16 mouse cellular contexts compared by ENCODE assay signal in genomic region chr5:106447951-106448797, GRCm38 (mm10). TPM values are rescaled to one million over a fixed set of nuclear protein-coding genes. Genes with fewer than 3 reads are reported as not detected.
DNase-seq lines count a peak whose midpoint lies in the region; ATAC-seq and TF ChIP-seq lines count a peak whose summit lies in the region.
"Had no signal": no experiment of that assay in that cellular context is flagged by ENCODE, and none has a peak within 500 bp of the region (broad histone marks: within the 10 kb centered on the region; RNA-seq: fewer than 3 reads in every experiment).

No protein-coding gene starts in this region.

- no peaks in the 10 kb centered on the region for H3K36me3 ChIP-seq in testis, adult 2 months (ENCODE audit: control insufficient read depth, insufficient read depth, low read length)
- H3K36me3 ChIP-seq in embryonic facial prominence, embryonic 10.5 days (replicated peaks): no peaks in the 10 kb centered on the region
- H3K36me3 ChIP-seq in midbrain, embryonic 11.5 days (ENCODE audit: control insufficient read depth, insufficient read depth, low read length): no peaks in the 10 kb centered on the region
- no peaks in the 10 kb centered on the region for H3K36me3 ChIP-seq in stomach, postnatal 0 days (ENCODE audit: control insufficient read depth, insufficient read depth, low read length)
- H3K36me3 ChIP-seq: limb, embryonic 12.5 days had no signal

- peak overlapping the region; percentile 22 for H3K4me2 ChIP-seq in midbrain, embryonic 11.5 days
- H3K4me2 ChIP-seq in stomach, postnatal 0 days (replicated peaks; ENCODE audit: low read depth): no peak overlapping the region
- H3K4me2 ChIP-seq: limb, embryonic 12.5 days had no signal

- no peaks in the 10 kb centered on the region for H3K9me3 ChIP-seq in embryonic facial prominence, embryonic 10.5 days
- no peaks in the 10 kb centered on the region for H3K9me3 ChIP-seq in midbrain, embryonic 11.5 days (ENCODE audit: control insufficient read depth, low read length)
- no peaks in the 10 kb centered on the region for H3K9me3 ChIP-seq in stomach, postnatal 0 days (ENCODE audit: control insufficient read depth, low read length)
- H3K9me3 ChIP-seq: limb, embryonic 12.5 days had no signal

- no peak for TF ChIP-seq CTCF in testis, adult 2 months (IDR thresholded peaks at IDR 0.05; ENCODE audit: control insufficient read depth, insufficient read depth, insufficient replicate concordance, low read depth, low read length)
- TF ChIP-seq CTCF in stomach, postnatal 0 days (IDR thresholded peaks at IDR 0.05; ENCODE audit: low read depth): no peak

- TF ChIP-seq EP300 in stomach, postnatal 0 days (optimal IDR thresholded peaks at IDR 0.05): no peak

- no peak for DNase-seq in testis, postnatal 14 days (ENCODE audit: low spot score)
- peak; percentile 44 for DNase-seq in embryonic facial prominence, embryonic 10.5 days (ENCODE audit: low spot score)
- peak; percentile 95 for DNase-seq in midbrain, embryonic 11.5 days (ENCODE audit: low spot score, missing footprints)
- peak; percentile 16 for DNase-seq in stomach, postnatal 0 days (ENCODE audit: low spot score)
- DNase-seq in left cerebral cortex, adult 11 months (ENCODE audit: low spot score): no peak
- DNase-seq in kidney, adult 11 months: no peak
- DNase-seq: heart, postnatal 10 days; thymus, postnatal 36 days had no signal

- no peak for ATAC-seq in midbrain, embryonic 11.5 days (ENCODE audit: low FRiP score)
- ATAC-seq in stomach, postnatal 0 days (ENCODE audit: low FRiP score, low TSS enrichment): no peak
- no peak for ATAC-seq in erythroblast, adult 5-6 weeks (replicated peaks; ENCODE audit: low FRiP score, poor library complexity, severe bottlenecking)

- H3K4me3 ChIP-seq in testis, adult 2 months (ENCODE audit: control insufficient read depth, low read depth, low read length): peak overlapping the region; percentile 83
- H3K4me3 ChIP-seq in embryonic facial prominence, embryonic 10.5 days: no peak overlapping the region
- H3K4me3 ChIP-seq in midbrain, embryonic 11.5 days (ENCODE audit: low read depth, low read length): peak overlapping the region; percentile 13
- no peak overlapping the region for H3K4me3 ChIP-seq in stomach, postnatal 0 days (ENCODE audit: low read depth, low read length)
- H3K4me3 ChIP-seq: limb, embryonic 12.5 days had no signal

- peaks cover 22% of the 10 kb centered on the region for H3K4me1 ChIP-seq in testis, adult 2 months (ENCODE audit: control insufficient read depth, insufficient read depth, low read length)
- peaks cover 10% of the 10 kb centered on the region for H3K4me1 ChIP-seq in embryonic facial prominence, embryonic 10.5 days
- H3K4me1 ChIP-seq in midbrain, embryonic 11.5 days (ENCODE audit: control insufficient read depth, insufficient read depth, low read length): peaks cover 9% of the 10 kb centered on the region
- H3K4me1 ChIP-seq in stomach, postnatal 0 days (replicated peaks; ENCODE audit: control insufficient read depth, insufficient read depth): 0 out of 2 replicates have a peak, but pooled peaks cover 2% of the 10 kb centered on the region

- H3K27ac ChIP-seq in testis, adult 2 months (ENCODE audit: control insufficient read depth, insufficient read depth, low read depth, low read length): no peak overlapping the region
- no peak overlapping the region for H3K27ac ChIP-seq in embryonic facial prominence, embryonic 10.5 days (replicated peaks)
- peak overlapping the region; percentile 44; the same call in 1 of the 2 replicates for H3K27ac ChIP-seq in midbrain, embryonic 11.5 days (ENCODE audit: low read depth, low read length)
- no peak overlapping the region for H3K27ac ChIP-seq in stomach, postnatal 0 days (replicated peaks)
- H3K27ac ChIP-seq: limb, embryonic 12.5 days had no signal

- H3K27me3 ChIP-seq in testis, adult 2 months (ENCODE audit: control insufficient read depth, insufficient read depth, low read length): peaks cover 3% of the 10 kb centered on the region
- H3K27me3 ChIP-seq in embryonic facial prominence, embryonic 10.5 days (replicated peaks; ENCODE audit: low read depth, poor library complexity, severe bottlenecking): peaks cover 95% of the 10 kb centered on the region
- H3K27me3 ChIP-seq in midbrain, embryonic 11.5 days (ENCODE audit: control insufficient read depth, insufficient read depth, low read length): peaks cover 73% of the 10 kb centered on the region
- H3K27me3 ChIP-seq in stomach, postnatal 0 days (ENCODE audit: control insufficient read depth, insufficient read depth, low read length): peaks cover 26% of the 10 kb centered on the region; the same call in 1 of the 2 replicates
- H3K27me3 ChIP-seq: CH12.LX had no signal

- 3% methylated on average over 50 of the region's 50 CpGs for WGBS in embryonic facial prominence, embryonic 10.5 days
- WGBS in midbrain, embryonic 11.5 days: 2% methylated on average over 50 of the region's 50 CpGs
- WGBS in stomach, postnatal 0 days: 6% methylated on average over 50 of the region's 50 CpGs

- no peak for TF ChIP-seq POLR2A in testis, adult 2 months (IDR thresholded peaks at IDR 0.05; ENCODE audit: control insufficient read depth, low read depth, low read length)

- peak overlapping the region; percentile 41; the same call in 1 of the 2 replicates for H3K9ac ChIP-seq in midbrain, embryonic 11.5 days (ENCODE audit: low read length)
- no peak overlapping the region for H3K9ac ChIP-seq in stomach, postnatal 0 days (ENCODE audit: low read length)
- H3K9ac ChIP-seq: limb, embryonic 12.5 days had no signal

RNA-seq across cellular contexts. Expression of gene Barhl2, which starts 9.8 kb away (rescaled TPM):
- 0.28 and 0.30 TPM in 2 replicates for polyA plus RNA-seq in testis, adult 2 months (2012; rRNA removed)
- polyA plus RNA-seq in embryonic facial prominence, embryonic 10.5 days (2016; fragmentation: Nextera tagmentation; extraction: Ambion mirVana): 0.13 and 0.14 TPM in 2 replicates
- polyA plus RNA-seq in midbrain, embryonic 11.5 days (2014; fragmentation: Nextera tagmentation; extraction: Ambion mirVana): 10.3 and 12.4 TPM in 2 replicates
- not detected in 2 replicates for polyA plus RNA-seq in stomach, postnatal 0 days (2015; fragmentation: Nextera tagmentation; extraction: Ambion mirVana)
- not detected in 2 replicates for total RNA-seq in erythroblast, adult 5-6 weeks (2015; ENCODE audit: low replicate concordance)
- not detected in 2 replicates for total RNA-seq in erythroblast, adult 5-6 weeks (2017; ENCODE audit: low replicate concordance)
- total RNA-seq: adrenal gland, adult 18-20 months; CH12.LX; common myeloid progenitor, adult 5-6 weeks; heart, postnatal 10 days; neutrophil, adult 5-6 weeks had no signal
- polyA plus RNA-seq: limb, embryonic 12.5 days; small intestine, adult 2 months had no signal

Comparison
In these comparisons a context has a peak if more than half of its experiments do, and no peak if none do; other contexts are left out.
1. H3K4me3 ChIP-seq: peak in testis, adult 2 months (single experiment) and midbrain, embryonic 11.5 days (single experiment); none in embryonic facial prominence, embryonic 10.5 days (single experiment) and stomach, postnatal 0 days (single experiment).
2. DNase-seq: peak in embryonic facial prominence, embryonic 10.5 days (single experiment), midbrain, embryonic 11.5 days (single experiment) and stomach, postnatal 0 days (single experiment); none in testis, postnatal 14 days (single experiment), left cerebral cortex, adult 11 months (single experiment) and kidney, adult 11 months (single experiment).